In genomic region chr10:121476968-121477337, GRCm38 (mm10) we compare ENCODE assay signal across 8 mouse cellular contexts. TPM values are rescaled to one million over a fixed set of nuclear protein-coding genes. Genes with fewer than 3 reads are reported as not detected.
A peak's percentile ranks its signal among the peaks of the same experiment; 100 is the strongest.
DNase-seq lines count a peak whose midpoint lies in the region; ATAC-seq and TF ChIP-seq lines count a peak whose summit lies in the region.

No protein-coding gene starts in this region.

- no peaks in the 10 kb centered on the region for H3K27me3 ChIP-seq in heart, embryonic 14.5 days (ENCODE audit: control insufficient read depth, insufficient read depth, low read length)
- peaks cover 16% of the 10 kb centered on the region for H3K27me3 ChIP-seq in hindbrain, embryonic 10.5 days (ENCODE audit: insufficient read depth, poor library complexity, severe bottlenecking)
- H3K27me3 ChIP-seq in midbrain, embryonic 10.5 days (ENCODE audit: low read depth, poor library complexity, severe bottlenecking), result peaks cover 23% of the 10 kb centered on the region

- no peak for ATAC-seq in heart, embryonic 14.5 days (ENCODE audit: insufficient number of reproducible peaks, insufficient read depth, low FRiP score, low read depth)
- no peak for ATAC-seq in monocyte, adult 5-6 weeks (replicated peaks; ENCODE audit: insufficient number of reproducible peaks, low FRiP score, low TSS enrichment, poor library complexity, severe bottlenecking)

- intact Hi-C loops in heart, postnatal 14 days (cut with DNase I), result loop anchor here (2.0 to 5.0 kb wide), 2 partner anchors 35 to 68 kb away; no protein-coding TSS in a partner anchor

- peaks cover 19 to 39% of the 10 kb centered on the region in 2 experiments for H3K4me1 ChIP-seq in heart, embryonic 14.5 days (ENCODE audit: control insufficient read depth in 2 of 2, insufficient read depth in 2 of 2, low read length in 2 of 2)
- peaks cover 0 to 10% of the 10 kb centered on the region in 2 experiments; a peak in 3 of 4 replicates for H3K4me1 ChIP-seq in ES-E14 (ENCODE audit: control insufficient read depth in 2 of 2, insufficient read depth in 2 of 2, low read length in 2 of 2, poor library complexity in 1 of 2)
- peaks cover 54% of the 10 kb centered on the region for H3K4me1 ChIP-seq in hindbrain, embryonic 10.5 days (replicated peaks)
- H3K4me1 ChIP-seq in midbrain, embryonic 10.5 days, result peaks cover 54% of the 10 kb centered on the region

- DNase-seq in heart, postnatal 14 days, result no peak
- no peak for DNase-seq in ES-E14 (ENCODE audit: low read depth, low spot score)
- no peak for DNase-seq in hindbrain, embryonic 10.5 days (ENCODE audit: low spot score)
- no peak for DNase-seq in midbrain, embryonic 10.5 days (ENCODE audit: low spot score)
- DNase-seq in thymus, postnatal 10 days (ENCODE audit: low spot score in 2 of 2), result no peak
- DNase-seq in right cerebral cortex, postnatal 25 days, result no peak

- in situ Hi-C loops in ES-E14 (cut with MboI; ENCODE audit: low sequenced_read_pairs in 2 of 2, unreplicated experiment in 2 of 2), result no loop called here

- H3K27ac ChIP-seq in heart, embryonic 14.5 days (replicated peaks in 1 of 2; ENCODE audit: control insufficient read depth in 1 of 2, insufficient read depth in 1 of 2, low read depth in 2 of 2, low read length in 2 of 2), result peak overlapping the region; percentile 80 to 92
- H3K27ac ChIP-seq in ES-E14 (ENCODE audit: insufficient read depth, low read depth, low read length, poor library complexity, severe bottlenecking), result peak overlapping the region; percentile 17; the same call in 1 of the 2 replicates
- peak overlapping the region; percentile 89 for H3K27ac ChIP-seq in hindbrain, embryonic 10.5 days
- peak overlapping the region; percentile 88 for H3K27ac ChIP-seq in midbrain, embryonic 10.5 days (replicated peaks)

- H3K9ac ChIP-seq in heart, embryonic 14.5 days (ENCODE audit: low read length), result peak overlapping the region; percentile 68
- peak overlapping the region; percentile 88; the same call in 1 of the 2 replicates for H3K9ac ChIP-seq in ES-E14 (ENCODE audit: insufficient read depth, low read depth, low read length, poor library complexity, severe bottlenecking)

- H3K36me3 ChIP-seq in heart, embryonic 14.5 days (ENCODE audit: control insufficient read depth, insufficient read depth, low read length), result no peaks in the 10 kb centered on the region
- H3K36me3 ChIP-seq in ES-E14 (ENCODE audit: control insufficient read depth, insufficient read depth, low read length, poor library complexity, severe bottlenecking), result no peaks in the 10 kb centered on the region
- H3K36me3 ChIP-seq in hindbrain, embryonic 10.5 days, result no peaks in the 10 kb centered on the region
- H3K36me3 ChIP-seq in midbrain, embryonic 10.5 days, result no peaks in the 10 kb centered on the region

- peak overlapping the region; percentile 74 for H3K4me2 ChIP-seq in heart, embryonic 14.5 days (ENCODE audit: low read length)

- peak overlapping the region; percentile 63 to 96 for H3K4me3 ChIP-seq in heart, embryonic 14.5 days (ENCODE audit: control insufficient read depth in 1 of 2, insufficient read depth in 1 of 2, low read depth in 1 of 2, low read length in 2 of 2)
- peak overlapping the region; percentile 82 to 94 for H3K4me3 ChIP-seq in ES-E14 (ENCODE audit: insufficient read depth in 1 of 2, low read depth in 1 of 2, low read length in 2 of 2, poor library complexity in 1 of 2, severe bottlenecking in 1 of 2)
- H3K4me3 ChIP-seq in hindbrain, embryonic 10.5 days, result peak overlapping the region; percentile 64
- H3K4me3 ChIP-seq in midbrain, embryonic 10.5 days, result peak overlapping the region; percentile 70

- H3K9me3 ChIP-seq in heart, embryonic 14.5 days (ENCODE audit: control insufficient read depth, low read length), result no peaks in the 10 kb centered on the region
- H3K9me3 ChIP-seq in ES-E14 (ENCODE audit: control insufficient read depth, insufficient read depth, low read depth, low read length), result no peaks in the 10 kb centered on the region
- no peaks in the 10 kb centered on the region for H3K9me3 ChIP-seq in hindbrain, embryonic 10.5 days
- no peaks in the 10 kb centered on the region for H3K9me3 ChIP-seq in midbrain, embryonic 10.5 days (replicated peaks)

- WGBS in heart, embryonic 14.5 days, result 16% methylated on average over 8 of the region's 8 CpGs
- 13% methylated on average over 8 of the region's 8 CpGs for WGBS in hindbrain, embryonic 10.5 days
- WGBS in midbrain, embryonic 10.5 days, result 14% methylated on average over 8 of the region's 8 CpGs

TF ChIP-seq in ES-E14, 5 proteins besides CTCF, POLR2A, EP300 and RAD21:
- TF ChIP-seq CHD2 (IDR thresholded peaks at IDR 0.05; ENCODE audit: low read depth, low read length) (no peak), MAFK (IDR thresholded peaks at IDR 0.05; ENCODE audit: insufficient read depth, low read depth, low read length) (no peak), HCFC1 (IDR thresholded peaks at IDR 0.05; ENCODE audit: borderline replicate concordance, insufficient read depth, low read length) (no peak), ZC3H11A (IDR thresholded peaks at IDR 0.05; ENCODE audit: borderline replicate concordance, low read depth, low read length) (0 out of 2 replicates have a peak, but pooled peaks have one; percentile 2), ZNF384 (IDR thresholded peaks at IDR 0.05; ENCODE audit: low read depth, low read length) (peak; percentile 79; the same call in 1 of the 2 replicates)
TF ChIP-seq in ES-E14: peak in this region for 2.

RNA-seq across cellular contexts. Expression of gene Rassf3, which starts 0.8 kb away (rescaled TPM):
- 25.1 and 25.3 TPM in 2 replicates for polyA plus RNA-seq in heart, embryonic 14.5 days (2014; fragmentation: Nextera tagmentation; extraction: Ambion mirVana)
- 100 to 1,000 TPM; 120 to 125 TPM for total RNA-seq in heart, postnatal 14 days (2021)
- total RNA-seq in ES-E14 (2012; rRNA removed), result 11.9 and 13.1 TPM in 2 replicates
- polyA plus RNA-seq in hindbrain, embryonic 10.5 days (2016; fragmentation: Nextera tagmentation; extraction: Ambion mirVana), result 8.0 and 11.4 TPM in 2 replicates
- 7.2 and 7.8 TPM in 2 replicates for polyA plus RNA-seq in midbrain, embryonic 10.5 days (2016; fragmentation: Nextera tagmentation; extraction: Ambion mirVana)
- 80.1 to 98.6 TPM (median 93.0 TPM) in 3 replicates for total RNA-seq in monocyte, adult 5-6 weeks (2017)

Comparison
In these comparisons a context has a peak if more than half of its experiments do, and no peak if none do; other contexts are left out.
1. H3K27ac ChIP-seq: peak in every context shown above with its lines; median percentile 89 in hindbrain, embryonic 10.5 days; 88 in midbrain, embryonic 10.5 days; 86 in heart, embryonic 14.5 days; 17 in ES-E14.